Mouse (Mus musculus): ENCODE results near the gene Lypla2.
"Not testable (repeated sequence)": the region's sequence is repeated elsewhere in the genome, so short reads cannot be mapped to it uniquely, and the experiment has no call there.

The Lypla2 gene

DNA sequence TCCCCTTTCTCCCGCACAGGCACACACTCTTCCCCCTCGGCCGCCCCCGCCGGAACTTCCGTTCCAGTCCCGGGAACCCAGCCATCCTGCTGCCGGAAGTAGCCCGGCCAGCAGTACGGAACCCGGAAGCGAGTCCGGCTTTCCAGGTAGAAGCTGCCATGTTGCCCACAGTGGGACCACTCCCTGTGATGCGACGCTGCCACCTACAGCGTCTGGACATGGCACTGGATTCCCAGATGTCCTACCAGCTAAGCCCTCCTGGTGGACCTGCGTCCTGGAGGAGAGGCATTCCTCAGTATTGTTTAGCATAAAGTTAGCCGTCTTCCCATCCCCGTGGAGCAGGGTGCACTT, at the start of gene Lypla2:
Gene Lypla2 (minus strand): TSS at position 71 of the 351 bp plus-strand sequence.
- peak; percentile 72 to 87 for DNase-seq (ENCODE audit: low spot score in 2 of 2)

DNA sequence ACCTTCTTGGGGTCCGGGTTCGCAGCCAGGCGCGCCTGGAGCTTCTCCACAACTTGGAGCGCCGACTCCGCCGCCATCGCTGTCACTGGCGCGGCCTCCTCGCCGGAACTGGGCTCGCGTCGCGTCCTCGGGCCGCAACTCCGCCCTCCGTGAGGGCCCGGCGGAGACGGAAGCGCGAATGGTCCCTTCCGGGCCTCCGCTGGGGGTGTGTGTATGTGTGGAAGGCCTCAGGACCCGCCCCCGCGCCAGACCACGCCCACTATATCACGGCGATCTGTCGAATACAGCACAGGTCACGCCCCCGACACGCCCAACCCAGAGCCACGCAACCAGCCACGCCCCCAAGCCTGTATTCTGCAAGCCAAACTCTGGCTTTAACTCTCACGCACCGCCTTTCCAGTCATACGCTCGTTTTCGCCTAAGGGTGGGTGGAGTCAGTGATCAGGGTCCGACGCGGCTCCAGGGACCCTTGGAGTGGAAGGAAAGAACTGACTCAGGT, 49.2 kb upstream of the Lypla2 start, which contains the start of gene Eloa:
Gene Eloa (minus strand): TSS at position 215 of the 499 bp plus-strand sequence.
- DNase-seq (ENCODE audit: low spot score in 2 of 2) = peak; percentile 99 to 100

DNA sequence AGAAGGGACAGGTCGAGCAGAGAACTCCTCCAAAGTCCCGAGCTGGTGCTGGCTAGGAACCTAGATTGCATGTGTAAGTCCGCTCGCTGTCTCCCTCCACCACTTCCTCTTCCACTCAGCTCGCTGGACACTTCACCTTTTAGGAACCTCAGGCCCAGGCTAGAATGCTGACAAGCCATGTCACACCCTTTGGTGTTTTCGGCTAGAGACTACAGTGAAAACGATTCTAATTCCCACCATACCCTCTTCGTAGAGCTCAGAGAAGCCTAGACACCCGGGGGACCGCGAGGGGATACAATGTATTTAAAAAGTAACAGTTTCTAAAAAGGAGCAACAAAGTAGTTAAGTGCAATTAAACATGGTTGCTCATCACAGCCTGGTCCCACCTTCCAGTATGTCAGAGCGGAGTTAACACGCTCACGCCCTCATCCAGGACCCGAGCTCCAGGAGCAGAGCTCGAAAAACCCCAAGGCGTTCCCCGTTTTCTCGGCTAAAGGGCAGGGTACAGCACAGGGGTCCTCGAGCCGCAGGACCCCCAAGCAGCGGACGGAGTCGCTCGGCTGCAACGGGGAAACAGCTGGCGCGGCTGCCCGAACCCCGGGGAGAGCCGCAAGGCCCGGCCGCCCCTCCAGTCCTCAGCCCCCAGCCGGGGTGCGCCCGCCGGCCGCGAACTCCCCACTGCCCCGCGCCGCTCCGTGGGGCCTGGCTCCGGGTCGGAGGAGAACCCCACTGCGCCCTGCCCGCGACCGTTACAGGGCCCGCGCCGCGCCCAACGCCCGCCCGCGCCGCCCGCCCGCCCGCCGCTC, 48.5 kb upstream of the Lypla2 start:
- peak in 1 of 2 experiments; percentile 9 for DNase-seq (ENCODE audit: low spot score in 2 of 2)

DNA sequence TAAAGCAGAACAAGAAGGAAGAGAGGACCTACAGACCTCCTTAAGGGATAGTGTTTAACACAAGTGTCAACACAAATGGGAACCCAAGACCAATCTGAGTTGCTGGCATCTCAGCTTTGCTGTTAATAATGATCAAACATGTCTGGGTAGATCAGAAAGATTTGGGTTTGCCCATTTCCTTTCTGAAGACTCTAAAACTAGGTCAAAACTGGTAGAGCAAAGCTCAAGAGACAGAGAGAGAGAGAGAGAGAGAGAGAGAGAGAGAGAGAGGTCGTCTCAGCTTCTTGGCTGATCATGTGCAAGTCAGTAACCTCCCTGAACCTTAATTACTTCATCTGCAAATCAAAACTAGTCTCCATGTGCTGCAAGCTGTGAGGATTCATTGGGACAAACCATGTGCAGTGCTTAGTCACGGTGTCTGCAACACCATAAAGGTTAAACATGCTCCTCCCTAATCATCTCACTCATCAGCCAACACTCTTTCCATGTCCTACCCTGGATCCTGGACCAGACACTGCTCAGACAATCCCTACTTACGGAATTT, 43.7 kb upstream of the Lypla2 start:
- no peak for DNase-seq (ENCODE audit: low spot score in 2 of 2)

DNA sequence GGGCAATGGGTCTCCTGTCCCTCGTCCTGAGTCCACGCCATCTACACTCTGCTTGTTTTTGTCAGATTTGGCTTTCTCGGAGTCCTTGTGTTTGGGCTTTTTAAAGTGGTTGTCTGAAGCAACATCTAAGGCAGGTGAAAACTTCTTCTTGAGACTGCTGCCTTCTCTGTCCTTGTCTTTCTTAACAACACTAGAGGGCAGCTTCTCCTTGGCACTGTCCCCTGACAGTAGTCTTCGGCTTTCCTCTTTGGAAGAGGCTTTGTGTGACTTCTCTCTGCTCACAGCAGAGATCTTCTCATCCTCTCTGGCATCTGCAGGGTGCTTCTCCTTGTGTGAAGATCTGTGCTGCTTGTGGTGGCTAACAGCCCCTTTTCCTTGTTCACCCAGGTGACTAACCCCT, 38.2 kb upstream of the Lypla2 start:
- no peak for DNase-seq (ENCODE audit: low spot score in 2 of 2)

DNA sequence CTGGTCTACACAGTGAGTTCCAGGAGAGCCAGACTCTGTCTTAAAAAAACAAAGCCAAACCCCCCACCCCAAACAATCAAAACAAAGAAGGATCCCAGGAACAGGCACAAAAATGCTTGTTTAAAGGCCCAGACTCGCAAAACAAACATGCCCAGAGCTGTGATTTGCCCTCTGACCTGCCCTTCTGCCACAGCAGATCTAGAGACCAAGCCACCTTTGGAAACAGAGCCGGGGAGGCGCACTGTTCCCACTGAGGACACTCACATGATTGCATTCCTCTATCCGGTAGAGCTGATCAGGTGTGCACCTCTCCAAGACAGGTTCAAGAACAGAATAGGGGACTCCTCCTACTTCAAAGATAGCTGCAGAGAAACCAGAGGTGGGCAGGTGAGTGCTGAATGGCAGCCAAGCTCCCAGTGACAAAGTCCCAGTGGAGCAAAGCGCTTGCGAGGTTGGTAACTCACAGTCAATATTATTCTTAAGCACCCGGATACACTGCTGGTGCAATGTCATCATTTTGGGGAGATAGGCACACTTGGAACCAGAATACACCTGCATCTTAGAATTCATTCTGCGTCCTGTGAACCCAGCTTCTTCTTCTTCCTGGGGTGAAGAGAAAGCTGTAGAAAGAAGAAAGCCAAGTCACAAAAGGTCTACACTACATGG, 36.5 kb upstream of the Lypla2 start:
- DNase-seq (ENCODE audit: low spot score in 2 of 2) = no peak

DNA sequence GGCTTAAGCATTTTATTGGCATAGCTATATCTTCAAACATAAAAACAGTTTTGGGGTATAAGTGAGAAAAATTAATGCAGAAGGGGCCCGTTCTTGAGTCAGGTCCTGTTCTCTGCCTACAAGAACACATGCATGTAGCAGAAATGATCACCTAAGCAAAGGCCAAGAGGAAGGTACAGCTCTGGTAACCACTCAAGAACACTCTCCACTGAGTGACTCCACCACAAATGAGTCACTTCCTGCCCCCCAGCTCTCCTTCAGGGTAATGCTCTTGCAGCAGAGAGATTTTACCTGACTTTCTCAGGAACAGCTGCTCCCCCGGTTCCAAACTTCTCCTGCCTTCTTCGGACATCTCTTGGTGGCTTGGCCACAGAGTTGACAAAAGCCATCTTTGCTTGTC, 34.4 kb upstream of the Lypla2 start:
- DNase-seq (ENCODE audit: low spot score in 2 of 2) = no peak

DNA sequence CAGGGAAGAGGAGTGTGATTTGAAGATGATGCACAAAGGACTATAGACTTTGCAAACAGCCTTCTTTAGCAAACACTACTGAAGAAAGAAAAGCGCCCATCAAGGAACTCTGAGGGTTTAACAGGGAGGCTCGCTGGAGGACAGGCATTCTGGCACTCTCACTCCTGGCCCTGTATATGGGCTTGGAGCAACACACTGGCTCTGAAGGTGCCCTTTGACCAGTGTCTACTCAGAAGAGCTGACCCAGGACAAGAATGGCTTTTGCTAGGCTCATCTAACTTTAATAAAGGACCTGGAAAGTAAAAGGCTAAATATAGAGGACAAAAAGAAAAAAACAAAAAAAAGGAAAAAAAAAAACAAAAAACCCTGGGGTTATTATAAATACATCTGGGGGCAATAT, 32.5 kb upstream of the Lypla2 start:
- no peak for DNase-seq (ENCODE audit: low spot score in 2 of 2)

DNA sequence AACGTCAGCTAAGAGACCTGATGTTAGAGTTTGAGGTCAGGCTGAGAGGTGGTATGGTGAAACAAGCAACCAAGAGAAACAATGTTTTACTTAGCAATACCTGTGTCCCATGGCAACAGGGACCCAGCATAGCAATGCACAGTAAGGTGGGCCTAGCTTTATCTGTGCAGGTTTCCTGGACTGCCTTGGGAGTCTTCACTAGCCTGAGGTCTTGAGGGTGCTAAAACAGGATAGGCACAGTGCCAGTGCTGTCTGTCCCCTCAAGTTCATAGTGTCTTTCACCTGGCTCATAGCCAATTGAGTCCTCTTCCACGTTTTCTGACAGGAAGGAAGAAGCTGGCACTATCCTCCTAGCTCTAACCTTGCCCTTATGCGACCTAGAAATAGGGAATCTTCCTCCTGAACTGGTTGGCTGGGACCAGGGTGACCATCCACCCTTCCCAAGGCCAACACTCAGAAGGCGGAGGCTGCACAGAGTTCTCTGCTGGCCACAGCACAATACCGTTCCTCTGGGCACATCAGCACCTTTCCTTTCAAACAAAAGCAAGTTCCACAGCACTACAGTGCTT, 31.8 kb upstream of the Lypla2 start:
- no peak for DNase-seq (ENCODE audit: low spot score in 2 of 2)

DNA sequence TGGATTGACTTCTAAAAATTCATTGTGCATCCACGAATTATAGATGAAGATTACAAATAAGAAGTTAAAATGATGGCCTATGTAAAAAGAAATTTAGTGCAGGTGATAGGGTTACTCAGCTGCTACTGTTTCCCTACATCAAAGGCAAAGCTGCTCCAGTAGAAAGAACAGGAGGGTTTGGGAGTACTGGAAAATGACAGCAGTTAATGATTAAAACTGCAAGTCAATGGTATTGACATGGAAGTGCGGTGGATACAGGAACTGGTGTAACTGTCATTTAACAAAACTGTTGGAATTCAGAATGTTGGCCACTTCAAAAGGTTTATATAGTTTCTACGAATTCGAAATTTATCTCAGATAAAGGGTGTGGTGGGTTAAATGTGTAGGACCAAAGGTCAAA, 22.7 kb upstream of the Lypla2 start:
- no peak for DNase-seq (ENCODE audit: low spot score in 2 of 2)

DNA sequence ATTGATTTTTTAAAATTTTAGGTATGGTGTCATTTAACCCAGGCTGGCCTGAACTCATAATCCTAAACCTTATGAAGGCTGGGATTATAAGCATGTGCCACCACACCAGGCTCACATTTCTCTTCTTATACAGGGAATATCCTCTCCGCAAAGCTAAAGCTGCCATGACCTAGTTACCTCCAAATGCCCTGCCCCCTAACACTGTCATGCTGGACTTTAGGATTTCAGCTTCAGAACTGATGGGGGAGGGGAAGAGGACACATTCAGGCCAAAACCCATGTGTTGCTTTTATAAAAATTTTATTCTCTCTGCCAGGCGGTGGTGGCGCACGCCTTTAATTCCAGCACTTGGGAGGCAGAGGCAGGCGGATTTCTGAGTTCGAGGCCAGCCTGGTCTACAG, 21.5 kb upstream of the Lypla2 start:
- DNase-seq (ENCODE audit: low spot score in 2 of 2) = no peak

DNA sequence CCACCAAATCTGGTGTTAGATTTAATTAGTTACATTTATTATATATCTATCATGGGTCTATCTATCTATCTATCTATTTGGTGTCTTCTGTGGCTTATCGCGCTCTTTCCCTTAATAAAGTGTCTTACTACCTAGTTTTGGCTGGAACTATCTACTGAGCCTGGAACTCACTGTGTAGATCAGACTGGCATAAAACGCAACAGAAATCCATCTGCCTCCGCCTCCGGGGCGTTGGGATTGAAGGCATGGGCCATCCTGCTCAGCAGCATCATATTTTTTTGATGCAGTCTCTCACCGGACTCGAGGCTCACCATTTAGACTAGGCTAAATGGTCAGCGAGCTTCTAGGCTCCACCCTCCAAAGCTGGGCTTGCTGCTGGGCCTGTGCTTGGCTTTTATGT, 15.3 kb upstream of the Lypla2 start:
- no peak for DNase-seq (ENCODE audit: low spot score in 2 of 2)

DNA sequence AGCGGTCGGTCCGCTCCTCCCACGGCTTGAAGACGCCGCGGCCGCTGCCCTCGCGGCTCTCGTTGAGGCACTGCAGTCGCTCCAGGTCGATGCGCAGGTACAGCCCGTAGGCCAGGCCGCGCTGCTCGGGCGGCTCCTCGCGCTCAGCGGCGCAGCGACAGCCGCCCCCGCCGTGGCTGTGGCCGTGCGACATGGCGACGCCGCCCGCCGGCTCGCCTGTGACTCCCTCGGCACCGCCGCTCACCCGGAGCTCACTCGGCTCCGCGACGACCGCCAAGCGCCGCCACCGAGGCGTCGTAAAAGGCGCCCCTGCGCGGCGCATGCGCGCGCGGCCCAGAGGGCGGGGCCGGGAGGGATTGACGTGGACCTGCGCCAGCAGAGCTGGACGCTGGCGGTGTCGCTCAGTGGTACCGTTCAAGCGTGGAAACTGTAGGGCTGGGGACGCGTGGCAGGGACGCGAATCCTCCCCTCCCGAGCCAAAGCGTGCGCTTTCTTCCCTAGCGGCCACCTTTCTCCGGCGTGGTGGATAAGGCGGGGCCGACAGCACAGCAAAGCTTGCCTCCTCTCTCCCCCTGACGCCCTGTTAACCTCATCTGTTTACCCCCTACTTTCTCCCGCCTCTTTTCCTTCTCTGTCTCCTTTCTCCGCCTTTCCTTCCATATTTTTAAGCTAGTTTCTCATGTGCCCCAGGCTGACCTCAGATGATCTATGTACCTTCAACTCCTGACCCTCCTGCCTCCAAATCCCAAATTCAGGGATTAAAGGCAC, 14.7 kb upstream of the Lypla2 start, which contains the start of gene Pithd1:
Gene Pithd1 (minus strand): TSS at position 322 of the 768 bp plus-strand sequence.
- peak; percentile 88 to 91 for DNase-seq (ENCODE audit: low spot score in 2 of 2)

DNA sequence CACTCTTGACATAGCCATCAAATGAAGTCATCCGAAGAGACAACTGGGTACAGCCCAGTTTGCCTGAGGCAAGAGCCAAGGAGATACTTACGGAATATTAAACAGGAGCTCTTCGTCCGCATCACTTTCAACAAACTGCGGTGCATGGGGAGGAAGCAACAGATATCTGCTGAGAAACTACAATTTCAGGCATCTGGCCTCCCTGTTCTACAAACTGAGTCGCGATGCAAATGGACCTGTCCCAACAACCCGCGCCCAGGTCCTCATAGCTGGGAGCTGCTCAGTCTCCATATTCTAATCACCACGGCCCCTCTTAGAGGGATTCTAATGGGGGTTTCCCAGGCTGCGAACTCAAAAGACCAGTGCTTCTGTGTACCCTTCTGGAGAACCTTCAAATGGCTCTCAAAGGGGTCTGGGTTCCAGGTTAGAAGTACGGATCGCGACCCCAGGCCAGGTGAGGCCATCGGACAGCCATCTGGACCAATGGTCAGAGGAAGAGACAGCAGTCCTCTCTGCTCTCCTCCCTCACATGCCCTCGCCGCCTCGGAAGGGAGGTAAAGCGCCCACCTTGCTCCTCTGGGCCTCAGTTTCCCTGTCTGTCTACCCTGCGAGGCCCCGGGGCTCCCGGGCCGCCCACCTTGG, 14.0 kb upstream of the Lypla2 start:
- peak in 1 of 2 experiments; percentile 20 for DNase-seq (ENCODE audit: low spot score in 2 of 2)

DNA sequence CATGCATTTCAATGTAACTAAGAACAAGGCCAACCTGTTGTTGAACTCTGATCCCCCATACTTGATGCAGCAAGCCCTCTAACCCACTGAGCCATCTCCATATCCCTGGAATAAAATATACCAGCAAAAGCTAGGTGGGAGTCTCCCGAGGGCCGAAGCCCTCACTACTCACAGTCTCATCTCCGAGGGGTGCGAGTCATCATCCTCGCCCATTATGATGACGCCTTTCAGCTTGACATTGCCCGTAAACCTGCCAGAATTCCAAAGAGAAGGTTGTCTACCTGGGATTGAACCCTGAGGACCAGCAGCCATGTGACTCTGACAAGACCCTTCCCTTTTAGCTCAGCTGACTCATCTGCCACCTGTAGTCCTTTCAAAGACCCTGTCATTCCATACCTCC, 13.3 kb upstream of the Lypla2 start:
- no peak for DNase-seq (ENCODE audit: low spot score in 2 of 2)

DNA sequence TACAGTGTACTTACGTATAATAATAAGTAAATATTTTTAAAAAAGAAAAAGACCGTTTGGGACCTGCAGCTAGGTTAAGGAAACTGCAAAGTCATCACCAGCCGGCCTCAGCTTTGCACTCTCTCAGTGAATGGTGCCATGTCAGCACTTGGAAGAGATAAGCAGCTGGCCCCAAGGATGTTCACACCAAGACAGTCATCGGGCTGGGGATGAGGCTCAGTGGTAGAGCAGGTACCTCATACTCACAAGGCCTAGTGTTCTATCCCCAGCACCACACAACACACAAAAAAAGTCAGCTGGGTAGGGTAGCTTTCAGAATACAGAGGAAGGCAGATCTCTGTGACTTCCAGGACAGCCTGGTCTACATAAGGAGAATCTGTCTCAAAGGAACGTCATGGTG, 12.8 kb upstream of the Lypla2 start:
- no peak for DNase-seq (ENCODE audit: low spot score in 2 of 2)

DNA sequence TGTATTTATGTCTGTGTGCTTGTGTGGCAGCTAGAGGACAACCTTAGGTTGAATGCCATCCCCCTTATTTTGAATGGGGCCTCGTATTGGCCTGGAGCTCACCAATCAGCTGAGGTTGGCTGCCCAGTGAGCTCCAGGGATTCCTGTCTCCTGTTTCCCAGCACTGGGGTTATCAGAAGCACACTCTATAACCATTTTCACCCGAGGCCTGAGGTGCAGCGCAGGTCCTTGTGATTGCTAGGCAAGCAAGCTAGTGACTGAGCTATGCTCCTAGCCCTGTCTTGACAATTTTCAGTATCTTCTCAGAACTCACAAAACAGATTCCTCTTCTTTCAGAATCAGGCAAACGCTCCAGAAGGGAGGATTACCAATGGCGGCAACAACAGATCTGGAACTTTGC, 12.1 kb upstream of the Lypla2 start:
- no peak for DNase-seq (ENCODE audit: low spot score in 2 of 2)

DNA sequence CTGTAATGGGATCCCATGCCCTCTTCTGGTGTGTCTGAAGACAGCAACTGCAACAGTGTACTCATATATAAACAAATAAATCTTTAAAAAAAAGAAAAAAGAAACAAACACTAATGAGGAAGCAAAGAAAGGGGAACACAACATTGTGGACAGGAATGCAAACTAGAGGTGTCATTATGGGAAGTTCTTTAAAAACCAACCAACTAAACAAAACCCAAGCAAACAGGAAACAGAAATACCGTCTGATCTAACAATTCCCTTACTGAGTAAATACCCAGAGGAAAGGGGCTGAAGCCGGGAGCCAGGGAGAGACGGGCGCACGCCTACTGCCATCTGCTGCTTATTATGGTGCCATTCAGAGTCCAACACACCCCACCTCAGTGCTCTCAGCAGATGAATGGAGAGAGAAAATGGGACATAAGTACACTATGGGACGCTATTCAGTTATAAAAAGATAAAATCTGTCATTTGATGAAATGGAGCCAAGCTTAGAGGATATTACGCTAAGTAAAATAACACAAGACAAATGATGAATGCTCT, 9.2 kb upstream of the Lypla2 start:
- no peak for DNase-seq (ENCODE audit: low spot score in 2 of 2)

DNA sequence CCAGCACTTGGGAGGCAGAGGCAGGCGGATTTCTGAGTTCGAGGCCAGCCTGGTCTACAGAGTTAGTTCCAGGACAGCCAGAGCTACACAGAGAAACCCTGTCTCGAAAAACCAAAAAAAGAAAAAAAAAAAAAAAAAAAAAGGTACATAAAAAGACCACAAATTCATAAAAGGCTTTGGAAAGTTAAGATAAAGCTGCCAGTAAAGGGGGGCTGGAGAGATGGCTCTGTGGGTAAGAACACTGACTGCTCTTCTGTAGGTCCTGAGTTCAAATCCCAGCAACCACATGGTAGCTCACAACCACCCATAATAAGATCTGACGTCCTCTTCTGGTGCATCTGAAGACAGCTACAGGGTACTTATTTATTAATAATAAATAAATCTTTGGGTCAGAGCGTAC, 7.8 kb upstream of the Lypla2 start:
- not testable (repeated sequence) for DNase-seq (ENCODE audit: low spot score in 2 of 2)

DNA sequence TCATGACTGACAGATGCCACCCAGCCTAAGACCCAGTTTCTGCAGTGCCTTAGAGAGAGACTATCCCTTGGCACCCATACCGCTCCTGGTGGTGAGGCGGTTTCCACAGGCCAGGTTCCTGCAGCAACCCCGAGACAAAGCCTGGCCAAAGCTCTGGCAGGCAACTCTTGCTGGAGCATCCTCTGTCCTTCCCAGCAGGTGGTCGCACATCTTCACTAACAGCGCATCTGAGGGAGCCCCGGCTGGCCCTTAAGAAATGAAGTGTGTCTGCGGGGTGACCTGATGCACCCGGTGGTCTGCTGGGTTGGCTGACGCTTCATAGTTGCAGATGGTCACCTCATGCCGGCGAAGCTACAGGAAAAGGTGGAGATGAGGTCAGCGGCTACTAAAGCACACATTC, 3.7 kb upstream of the Lypla2 start:
- DNase-seq (ENCODE audit: low spot score in 2 of 2) = no peak

Data from urinary bladder, adult 18-20 months (tissue).